Mouse (Mus musculus): Measurements from ENCODE around the gene Cmtr1. TPM values are rescaled to one million over a fixed set of nuclear protein-coding genes. Genes with fewer than 3 reads are reported as not detected.

The Cmtr1 gene
- total and polyA plus RNA-seq, 3 experiments: 88.8 to 135 (median 105) TPM

- no peak overlapping the region for H3K4me3 ChIP-seq (replicated peaks in 1 of 3; ENCODE audit: low read depth in 2 of 3, low read length in 2 of 3, poor library complexity in 1 of 3)
- TF ChIP-seq ZC3H11A (IDR thresholded peaks at IDR 0.05; ENCODE audit: low read depth, low read length): 0 out of 2 replicates have a peak, but pooled peaks have one; percentile 2
- TF ChIP-seq RAD21 (IDR thresholded peaks at IDR 0.05; ENCODE audit: low read depth, low read length): peak; percentile 62
- TF ChIP-seq CTCF (conservative IDR thresholded peaks at IDR 0.05 in 1 of 2, IDR thresholded peaks at IDR 0.05 in 1 of 2; ENCODE audit: low read depth in 2 of 2, low read length in 2 of 2): peak in 1 of 2 experiments; percentile 65; a peak in 2 of 4 replicates
- TF ChIP-seq SMC3 (IDR thresholded peaks at IDR 0.05; ENCODE audit: low read depth, low read length): peak; percentile 83
- 0 out of 2 replicates have a peak, but pooled peaks have one; percentile 23 for TF ChIP-seq ZKSCAN1 (IDR thresholded peaks at IDR 0.05; ENCODE audit: borderline replicate concordance, low read depth, low read length)
- TF ChIP-seq JUN (IDR thresholded peaks at IDR 0.05; ENCODE audit: insufficient read depth, low read depth, low read length): no peak
- TF ChIP-seq CHD2 (IDR thresholded peaks at IDR 0.05; ENCODE audit: low read length): no peak
- H3K4me1 ChIP-seq (ENCODE audit: control insufficient read depth in 1 of 2, insufficient read depth in 2 of 2): peaks cover 2 to 12% of the 10 kb centered on the region in 2 experiments; a peak in 2 of 4 replicates
- no peaks in the 10 kb centered on the region for H3K27me3 ChIP-seq (replicated peaks)
- H3K9me3 ChIP-seq (replicated peaks; ENCODE audit: low read length): no peaks in the 10 kb centered on the region
- no peak overlapping the region for H3K27ac ChIP-seq (ENCODE audit: insufficient read depth, low read depth)
- no peak overlapping the region for H3K9ac ChIP-seq (ENCODE audit: insufficient read depth, low read depth)
- DNase-seq (ENCODE audit: extremely low read depth): no peak
- H3K4me2 ChIP-seq (ENCODE audit: insufficient read depth, low read depth, poor library complexity, severe bottlenecking): no peak overlapping the region
- in situ Hi-C loops (cut with MboI; ENCODE audit: low pct_ligation_motif_present, low pct_unique_long_range_greater_than_20kb, low sequenced_read_pairs): no loop called here
- dilution Hi-C loops (cut with MboI; ENCODE audit: extremely low pct_ligation_motif_present, extremely low pct_unique_long_range_greater_than_20kb, low sequenced_read_pairs): no loop called here
- H3K79me2 ChIP-seq (replicated peaks; ENCODE audit: control insufficient read depth, extremely low read depth, insufficient read depth, poor library complexity, severe bottlenecking): no peaks in the 10 kb centered on the region
- no peaks in the 10 kb centered on the region for H3K36me3 ChIP-seq (replicated peaks in 1 of 2; ENCODE audit: control insufficient read depth in 1 of 2, insufficient read depth in 1 of 2, low read length in 1 of 2)
Observed at GRCm38 (mm10) chr17:29754510-29754909, 94.1 kb downstream of the Cmtr1 start.

Other genes starting within 250 kb of the Cmtr1 start
- 141 and 178 TPM in 2 replicates for gene Pim1, start 169.8 kb upstream of the Cmtr1 start, total RNA-seq (2012; rRNA removed)
- gene Pim1, start 169.8 kb upstream of the Cmtr1 start, total RNA-seq (2014; rRNA removed): 72.7 and 75.8 TPM in 2 replicates
- 121 and 133 TPM in 2 replicates for gene Pim1, start 169.8 kb upstream of the Cmtr1 start, polyA plus RNA-seq (2012; ENCODE audit: insufficient read length, low read depth)
- gene Gm17657, start 111.0 kb upstream of the Cmtr1 start, total RNA-seq (2012; rRNA removed): 0.21 and 0.50 TPM in 2 replicates
- gene Gm17657, start 111.0 kb upstream of the Cmtr1 start, total RNA-seq (2014; rRNA removed): not detected in 2 replicates
- gene Gm17657, start 111.0 kb upstream of the Cmtr1 start, polyA plus RNA-seq (2012; ENCODE audit: insufficient read length, low read depth): 0.16 and 0.20 TPM in 2 replicates
- 6.6 and 7.3 TPM in 2 replicates for gene Tbc1d22b, start 110.8 kb upstream of the Cmtr1 start, total RNA-seq (2012; rRNA removed)
- gene Tbc1d22b, start 110.8 kb upstream of the Cmtr1 start, total RNA-seq (2014; rRNA removed): 3.1 and 3.8 TPM in 2 replicates
- 13.4 and 17.3 TPM in 2 replicates for gene Tbc1d22b, start 110.8 kb upstream of the Cmtr1 start, polyA plus RNA-seq (2012; ENCODE audit: insufficient read length, low read depth)
- 0.76 and 0.97 TPM in 2 replicates for gene Tmem217, start 108.2 kb upstream of the Cmtr1 start, total RNA-seq (2012; rRNA removed)
- gene Tmem217, start 108.2 kb upstream of the Cmtr1 start, total RNA-seq (2014; rRNA removed): not detected in 2 replicates
- gene Tmem217, start 108.2 kb upstream of the Cmtr1 start, polyA plus RNA-seq (2012; ENCODE audit: insufficient read length, low read depth): 0.26 TPM in 1 of 2 replicates, not detected in the other
- 33.7 and 35.4 TPM in 2 replicates for gene Rnf8, start 45.8 kb upstream of the Cmtr1 start, total RNA-seq (2012; rRNA removed)
- 29.9 and 30.9 TPM in 2 replicates for gene Rnf8, start 45.8 kb upstream of the Cmtr1 start, total RNA-seq (2014; rRNA removed)
- 38.8 and 41.2 TPM in 2 replicates for gene Rnf8, start 45.8 kb upstream of the Cmtr1 start, polyA plus RNA-seq (2012; ENCODE audit: insufficient read length, low read depth)
- gene Gm28043, start 45.7 kb upstream of the Cmtr1 start, total RNA-seq (2012; rRNA removed): 4.2 TPM in 2 replicates
- 3.6 and 4.1 TPM in 2 replicates for gene Gm28043, start 45.7 kb upstream of the Cmtr1 start, total RNA-seq (2014; rRNA removed)
- gene Gm28043, start 45.7 kb upstream of the Cmtr1 start, polyA plus RNA-seq (2012; ENCODE audit: insufficient read length, low read depth): 3.5 and 3.7 TPM in 2 replicates
- gene Ccdc167, start 56.4 kb downstream of the Cmtr1 start, total RNA-seq (2012; rRNA removed): 18.7 and 23.5 TPM in 2 replicates
- gene Ccdc167, start 56.4 kb downstream of the Cmtr1 start, total RNA-seq (2014; rRNA removed): 8.8 and 9.1 TPM in 2 replicates
- gene Ccdc167, start 56.4 kb downstream of the Cmtr1 start, polyA plus RNA-seq (2012; ENCODE audit: insufficient read length, low read depth): 12.0 and 15.4 TPM in 2 replicates